Mouse (Mus musculus) intestine, embryonic 16.5 days (tissue): ENCODE measurements at regions not wholly inside any gene's neighbourhood (a gene's known extent, or its start where the extent isn't known, plus 50 kb on each side); places are given as distances from the start of the nearest gene placed in this dataset.
"Not testable (repeated sequence)": the region's sequence is repeated elsewhere in the genome, so short reads cannot be mapped to it uniquely, and the experiment has no call there.

Experiments
- ATAC-seq: fragments of 200-750 bp; cut with Nextera tagmentation; 2 replicates; pipeline ENCODE4 v1.8.0; 2017; ENCODE audit warnings: moderate TSS enrichment, moderate library complexity
- H3K27ac ChIP-seq: fragments of 300-500 bp; sonication (generic); 2 replicates; pipeline ENCODE4 v1.5.1; 2014; ENCODE audit warnings: mild to moderate bottlenecking, low read length
- H3K27me3 ChIP-seq: fragments of 300-500 bp; sonication (generic); replicated peaks from 2 replicates; pipeline ENCODE4 v1.6.1; 2014; ENCODE audit warnings: low read length, control low read depth, mixed read lengths; ENCODE audit not compliant: control insufficient read depth, insufficient read depth
- H3K36me3 ChIP-seq: fragments of 300-500 bp; sonication (generic); 2 replicates; pipeline ENCODE4 v1.6.1; 2014; ENCODE audit warnings: low read length, control low read depth; ENCODE audit not compliant: control insufficient read depth, insufficient read depth
- H3K4me1 ChIP-seq: fragments of 300-500 bp; sonication (generic); 2 replicates; pipeline ENCODE4 v1.6.1; 2014; ENCODE audit warnings: low read length, control low read depth, mixed read lengths; ENCODE audit not compliant: control insufficient read depth, insufficient read depth
- H3K4me2 ChIP-seq: fragments of 300-500 bp; sonication (generic); 2 replicates; pipeline ENCODE4 v1.6.1; 2014; ENCODE audit warnings: low read depth, low read length, control low read depth
- H3K4me3 ChIP-seq: fragments of 300-500 bp; sonication (generic); 2 replicates; pipeline ENCODE4 v1.5.1; 2014; ENCODE audit warnings: mild to moderate bottlenecking, low read length
- H3K9ac ChIP-seq: fragments of 300-500 bp; sonication (generic); 2 replicates; pipeline ENCODE4 v1.6.1; 2014; ENCODE audit warnings: low read depth, low read length
- H3K9me3 ChIP-seq: fragments of 300-500 bp; sonication (generic); 2 replicates; pipeline ENCODE4 v1.6.1; 2016; ENCODE audit warnings: low read length, control low read depth; ENCODE audit not compliant: control insufficient read depth
- WGBS: fragments of 180-500 bp; shearing (Covaris S2); extraction: QIAGEN DNeasy Blood & Tissue Kit; methylation state at CpG from one replicate; pipeline ENCODE4 v1.1.7; 2014; 5-methylcytosine and 5-hydroxymethylcytosine counted together

GRCm38 (mm10) chr13:61710823-61711222, 140.9 kb upstream of the Cts3 start:
- 21% methylated on average over 11 of the region's 11 CpGs for WGBS
- not testable (repeated sequence) for H3K4me3 ChIP-seq, H3K4me2 ChIP-seq, H3K27me3 ChIP-seq, H3K4me1 ChIP-seq, H3K9ac ChIP-seq, H3K9me3 ChIP-seq, H3K36me3 ChIP-seq, H3K27ac ChIP-seq, ATAC-seq

GRCm38 (mm10) chr13:61665729-61666128, 95.8 kb upstream of the Cts3 start:
- H3K9ac ChIP-seq = no peak overlapping the region
- H3K27ac ChIP-seq = no peak overlapping the region
- no peaks in the 10 kb centered on the region for H3K4me1 ChIP-seq
- no peak for ATAC-seq
- H3K27me3 ChIP-seq = no peaks in the 10 kb centered on the region
- no peaks in the 10 kb centered on the region for H3K9me3 ChIP-seq
- 10% methylated on average over 31 of the region's 46 CpGs for WGBS
- H3K36me3 ChIP-seq = no peaks in the 10 kb centered on the region
- no peak overlapping the region; the same call in 1 of the 2 replicates for H3K4me2 ChIP-seq
- peak overlapping the region; percentile 24; the same call in 1 of the 2 replicates for H3K4me3 ChIP-seq
